Mouse (Mus musculus) testis, adult 2 months (tissue): ENCODE results near the gene Pakap. TPM values are rescaled to one million over a fixed set of nuclear protein-coding genes. Genes with fewer than 3 reads are reported as not detected.
A peak's percentile ranks its signal among the peaks of the same experiment; 100 is the strongest.

Experiments used
- H3K27ac ChIP-seq: fragments of 200-500 bp; 2 replicates; pipeline ENCODE4 v1.5.1; 2012; ENCODE audit warnings: low read depth, low read length; ENCODE audit not compliant: control insufficient read depth, insufficient read depth
- H3K27me3 ChIP-seq: fragments of 200-500 bp; 2 replicates; pipeline ENCODE4 v1.6.1; 2012; ENCODE audit warnings: mild to moderate bottlenecking, low read length, moderate library complexity; ENCODE audit not compliant: control insufficient read depth, insufficient read depth
- H3K36me3 ChIP-seq: fragments of 200-500 bp; 2 replicates; pipeline ENCODE4 v1.6.1; 2012; ENCODE audit warnings: mild to moderate bottlenecking, low read length; ENCODE audit not compliant: control insufficient read depth, insufficient read depth
- H3K4me1 ChIP-seq: fragments of 200-500 bp; 2 replicates; pipeline ENCODE4 v1.6.1; 2012; ENCODE audit warnings: low read length; ENCODE audit not compliant: control insufficient read depth, insufficient read depth
- H3K4me3 ChIP-seq: fragments of 200-500 bp; 2 replicates; pipeline ENCODE4 v1.5.1; 2012; ENCODE audit warnings: low read depth, mild to moderate bottlenecking, low read length, moderate library complexity, mixed read lengths; ENCODE audit not compliant: control insufficient read depth
- CTCF ChIP-seq: fragments of 200-500 bp; IDR thresholded peaks from 2 replicates; pipeline ENCODE4 v1.5.1; 2012; ENCODE audit warnings: low read depth, mild to moderate bottlenecking, inconsistent platforms, low read length, moderate library complexity; ENCODE audit not compliant: control insufficient read depth, insufficient read depth, insufficient replicate concordance
- POLR2A ChIP-seq: fragments of 200-500 bp; IDR thresholded peaks from 2 replicates; pipeline ENCODE4 v1.6.1; 2012; ENCODE audit warnings: low read depth, mild to moderate bottlenecking, inconsistent platforms, low read length, moderate library complexity; ENCODE audit not compliant: control insufficient read depth
- polyA plus RNA-seq: library from polyadenylated mRNA; depleted of rRNA; stranded (reverse); fragments of >200 nt; gene quantifications from 2 replicates; pipeline ENCODE4 v1.2.3, GENCODE M21; 2012

Pakap gene
- polyA plus RNA-seq, 1 experiment = 0.96 TPM

DNA sequence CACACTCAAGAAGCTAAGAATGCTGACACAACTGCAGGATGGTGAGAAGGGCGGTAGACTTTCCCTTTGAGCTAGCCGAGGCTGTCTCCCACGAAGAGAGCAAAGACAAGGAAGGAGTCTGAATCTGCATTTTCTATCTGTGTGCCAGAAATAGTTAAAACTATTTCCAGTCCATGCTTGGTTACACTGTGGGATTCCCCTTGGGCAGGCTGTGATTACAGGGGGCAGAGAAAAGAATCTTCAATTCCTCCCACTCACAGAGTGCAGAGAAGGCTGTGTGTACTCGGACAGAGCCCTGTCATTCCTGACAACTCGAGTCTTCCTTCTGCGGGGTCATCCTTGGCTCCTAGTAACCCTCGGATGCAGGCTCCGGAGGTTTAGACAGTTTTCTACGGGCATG, 299.0 kb downstream of the Pakap start:
- Histone ChIP-seq H3K27ac (no peak overlapping the region), H3K4me1 (no peaks in the 10 kb centered on the region; the same call in 1 of the 2 replicates), H3K27me3 (no peaks in the 10 kb centered on the region), H3K36me3 (no peaks in the 10 kb centered on the region), H3K4me3 (no peak overlapping the region)
- TF ChIP-seq CTCF (no peak), POLR2A (no peak)

DNA sequence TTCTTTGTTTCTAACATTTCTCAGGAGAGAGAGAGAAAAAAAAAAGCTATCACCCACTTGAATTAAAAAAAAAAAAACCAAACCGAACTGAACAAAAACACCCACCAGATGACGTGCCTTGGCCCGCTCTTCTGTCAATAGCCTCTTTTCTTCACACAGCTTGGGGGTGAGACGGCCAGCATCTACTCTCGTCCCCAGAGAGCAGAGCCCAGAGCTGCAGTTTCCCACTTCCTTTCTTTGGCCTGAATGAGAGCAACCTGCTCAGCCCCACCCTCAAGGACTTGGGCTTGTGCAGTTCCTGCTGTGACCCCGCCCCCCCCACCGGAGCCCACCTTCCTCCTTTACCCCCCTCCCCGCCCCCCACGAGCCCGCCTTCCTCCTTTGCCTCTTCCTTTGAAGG, 299.5 kb downstream of the Pakap start:
- Histone ChIP-seq H3K27me3 (no peaks in the 10 kb centered on the region), H3K4me1 (no peaks in the 10 kb centered on the region; the same call in 1 of the 2 replicates), H3K36me3 (no peaks in the 10 kb centered on the region), H3K4me3 (no peak overlapping the region), H3K27ac (no peak overlapping the region)
- TF ChIP-seq POLR2A (no peak), CTCF (no peak)

DNA sequence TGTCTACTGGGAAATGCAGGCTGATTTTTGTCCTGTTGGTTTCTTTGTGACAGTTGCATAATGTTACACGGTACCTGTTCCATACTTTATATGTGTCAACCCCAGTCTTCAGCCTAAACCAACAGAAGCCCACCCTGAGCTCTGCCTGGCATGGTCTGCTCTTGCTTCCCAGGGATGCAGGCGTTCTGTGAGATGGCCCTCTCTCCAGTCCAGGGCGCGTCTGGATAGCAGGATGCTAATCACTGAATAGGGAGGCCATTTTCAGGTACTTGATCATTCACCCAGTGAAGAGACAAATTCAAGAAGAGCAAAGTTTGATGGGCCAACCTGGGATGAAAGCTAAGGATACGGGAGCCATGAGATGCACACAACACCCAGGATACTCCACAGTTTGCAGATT, 311.2 kb downstream of the Pakap start:
- no peaks in the 10 kb centered on the region for H3K4me1 ChIP-seq
- H3K36me3 ChIP-seq = no peaks in the 10 kb centered on the region
- H3K27ac ChIP-seq = no peak overlapping the region
- H3K4me3 ChIP-seq = no peak overlapping the region
- no peaks in the 10 kb centered on the region for H3K27me3 ChIP-seq
- TF ChIP-seq CTCF (no peak), POLR2A (no peak)

DNA sequence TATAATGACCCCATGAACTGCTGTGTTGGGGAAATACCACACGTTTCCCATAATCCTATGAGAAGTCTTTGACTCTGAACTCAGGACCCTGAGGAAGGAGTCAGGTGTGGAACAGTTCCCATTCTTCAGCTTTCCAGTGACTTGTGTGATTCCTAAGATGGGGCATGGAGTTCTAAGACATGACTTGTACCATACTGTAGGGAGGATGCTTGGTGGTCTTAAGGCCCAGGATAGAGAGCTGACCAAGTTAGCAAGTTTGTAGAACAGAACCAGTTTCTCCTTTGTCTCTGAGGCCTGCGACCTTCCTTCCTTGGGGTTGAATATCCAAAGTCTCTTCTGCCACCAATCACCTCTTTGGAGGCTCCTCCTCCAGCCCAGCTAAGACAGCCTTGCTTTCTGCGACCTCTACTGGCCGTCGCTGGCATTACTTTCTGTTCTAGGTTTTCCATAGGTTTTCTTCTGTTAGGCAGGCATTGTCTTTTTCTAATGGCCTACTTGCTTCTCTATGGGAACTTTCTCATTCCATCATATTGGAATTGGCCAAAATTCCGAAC, 311.9 kb downstream of the Pakap start:
- Histone ChIP-seq H3K27ac (no peak overlapping the region), H3K27me3 (no peaks in the 10 kb centered on the region), H3K4me3 (no peak overlapping the region), H3K36me3 (no peaks in the 10 kb centered on the region), H3K4me1 (no peaks in the 10 kb centered on the region)
- TF ChIP-seq POLR2A = no peak
- TF ChIP-seq CTCF = peak; percentile 61; the same call in 1 of the 2 replicates

DNA sequence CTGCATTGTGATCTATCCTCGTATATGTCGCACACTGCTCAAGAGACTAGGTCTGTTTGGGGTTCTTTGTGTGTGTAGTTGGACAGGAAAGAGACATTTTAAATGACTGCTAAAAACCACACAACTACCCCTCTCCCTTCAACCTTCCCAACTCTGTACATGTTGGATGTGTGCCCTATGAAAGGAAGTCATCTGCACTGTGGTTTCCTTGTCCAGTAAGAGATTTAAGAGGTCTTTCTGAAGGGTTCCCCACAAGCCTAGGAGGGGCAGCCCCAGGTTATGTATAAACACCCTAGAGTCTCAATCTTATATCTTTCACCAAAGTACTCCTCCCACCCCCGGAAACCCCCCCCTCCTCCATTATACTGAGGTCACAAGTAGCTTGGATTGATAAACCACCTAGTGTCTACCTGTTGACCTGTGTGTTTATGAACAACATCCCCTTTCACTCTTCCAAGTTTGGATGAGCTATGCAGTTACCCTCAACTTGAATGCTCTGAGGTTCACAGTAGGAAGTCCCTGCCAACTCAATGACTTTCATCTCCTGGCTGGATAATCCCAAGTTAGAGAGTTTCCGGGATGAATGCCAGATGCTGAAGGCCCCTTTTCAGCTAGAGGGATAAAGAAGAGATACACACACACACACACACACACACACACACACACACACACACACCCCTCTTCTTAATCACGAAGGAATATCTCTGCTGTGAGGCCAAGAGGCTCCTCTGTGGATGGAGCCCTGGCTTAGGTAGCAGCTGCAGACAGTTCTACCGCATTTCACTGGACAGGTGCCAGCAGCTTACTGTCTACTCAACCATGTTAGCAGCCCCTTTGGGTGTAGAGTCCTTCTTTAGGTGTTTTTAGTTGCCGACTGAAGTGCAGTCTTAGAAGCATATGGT, 315.8 kb downstream of the Pakap start:
- Histone ChIP-seq H3K4me3 (no peak overlapping the region), H3K36me3 (no peaks in the 10 kb centered on the region), H3K27ac (no peak overlapping the region), H3K27me3 (no peaks in the 10 kb centered on the region), H3K4me1 (no peaks in the 10 kb centered on the region)
- TF ChIP-seq POLR2A = no peak
- TF ChIP-seq CTCF = no peak

DNA sequence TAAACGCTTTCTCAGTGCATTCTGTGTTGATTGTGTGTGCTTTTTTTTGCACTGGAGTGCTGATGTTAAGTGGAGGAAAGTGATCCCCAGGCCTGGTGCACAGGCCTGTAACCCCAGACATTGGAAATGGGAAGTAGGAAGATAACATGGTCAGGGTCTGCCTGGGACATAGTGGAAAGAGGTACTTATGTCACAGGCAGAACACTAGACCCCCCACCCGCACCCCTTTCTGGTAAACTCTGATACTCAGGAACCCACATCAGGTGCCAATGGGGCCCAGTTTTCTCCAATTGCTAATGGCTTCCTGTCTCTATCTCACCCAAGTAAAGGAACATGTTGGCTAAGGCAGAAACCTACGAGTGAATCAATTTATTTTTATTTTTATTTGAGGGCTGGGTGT, 316.5 kb downstream of the Pakap start:
- TF ChIP-seq CTCF = no peak
- no peak for TF ChIP-seq POLR2A
- Histone ChIP-seq H3K27ac (no peak overlapping the region), H3K4me3 (no peak overlapping the region), H3K36me3 (no peaks in the 10 kb centered on the region), H3K4me1 (no peaks in the 10 kb centered on the region), H3K27me3 (no peaks in the 10 kb centered on the region)

DNA sequence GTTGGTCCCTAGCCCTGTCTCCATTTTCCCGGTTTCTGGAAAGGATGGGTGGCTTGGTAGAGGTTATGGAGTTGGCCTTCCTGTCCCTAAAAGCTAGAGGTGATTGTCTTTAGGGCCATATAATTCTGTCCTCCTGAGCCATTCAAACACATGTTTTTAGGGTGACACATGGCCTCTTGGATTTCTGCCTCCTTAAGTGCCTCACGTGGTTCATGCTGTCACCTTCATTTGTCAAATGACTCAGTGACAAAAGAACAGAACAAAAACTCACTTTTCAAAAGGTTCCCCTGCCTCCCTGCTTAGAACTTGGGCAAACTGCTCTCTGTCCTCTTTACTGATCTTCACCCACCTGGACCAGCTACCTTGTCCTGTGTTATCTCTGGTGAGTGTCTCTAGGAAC, 317.2 kb downstream of the Pakap start:
- no peak overlapping the region for H3K4me3 ChIP-seq
- H3K27ac ChIP-seq = no peak overlapping the region
- H3K4me1 ChIP-seq = no peaks in the 10 kb centered on the region
- H3K36me3 ChIP-seq = no peaks in the 10 kb centered on the region
- TF ChIP-seq POLR2A (no peak), CTCF (no peak)
- H3K27me3 ChIP-seq = no peaks in the 10 kb centered on the region
